Mouse (Mus musculus) urinary bladder, postnatal 14 days (tissue): Measurements from ENCODE around the gene Tceal8.

ENCODE experiments used
- DNase-seq: peaks from one replicate; pipeline ENCODE4 v3.0.0; 2021; ENCODE audit warnings: low spot score

Tceal8 gene

DNA sequence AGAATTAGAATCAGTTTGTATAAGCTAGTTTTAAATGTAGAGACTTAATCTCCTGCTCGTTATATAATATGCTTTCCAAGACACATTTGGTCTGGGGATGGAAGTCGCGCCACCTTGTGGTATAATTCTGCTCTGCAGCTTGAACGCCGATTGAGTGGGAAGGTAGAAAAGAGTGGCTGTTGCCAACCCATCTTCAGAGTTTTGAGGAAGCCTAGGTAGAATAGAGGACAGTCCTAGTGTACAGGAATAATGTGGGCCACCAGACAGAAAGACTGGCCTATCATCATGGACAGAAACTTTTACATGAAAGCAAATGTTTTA, 44.4 kb downstream of the Tceal8 start:
- DNase-seq: peak; percentile 27

GRCm38 (mm10) chrX:136127038-136127743, 45.0 kb downstream of the Tceal8 start:
- DNase-seq: no peak
